Mouse (Mus musculus) heart, postnatal 0 days (tissue): ENCODE measurements around the gene Pcbp4.

Experiments
- CTCF ChIP-seq: IDR thresholded peaks from 2 replicates; pipeline ENCODE4 v1.5.1; 2016; ENCODE audit warnings: antibody characterized with exemption, control low read depth, low read depth
- EP300 ChIP-seq: IDR thresholded peaks from 2 replicates; pipeline ENCODE4 v1.6.1; 2016; ENCODE audit warnings: antibody characterized with exemption, low read depth

DNA sequence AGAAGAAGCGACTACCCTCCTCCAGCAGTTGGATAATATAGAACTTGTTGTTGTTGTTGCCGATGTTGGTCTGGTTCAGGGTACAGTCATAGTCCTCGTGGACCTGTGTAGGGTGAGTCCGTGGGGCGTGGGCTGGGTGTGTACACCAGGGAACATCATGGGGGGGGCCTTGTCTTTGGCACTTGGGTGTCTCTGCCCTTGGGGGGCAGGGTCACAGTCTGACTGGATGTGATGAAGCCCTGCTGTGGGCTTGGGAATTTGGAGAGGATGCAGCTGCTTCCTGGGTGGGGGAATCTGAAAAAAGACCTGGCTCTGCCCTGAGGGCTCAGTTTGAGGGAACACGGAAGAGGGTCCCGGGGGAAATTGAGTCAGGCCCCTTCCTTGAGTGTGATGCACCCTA is 22.0 kb downstream of the Pcbp4 start:
- TF ChIP-seq EP300 (no peak), CTCF (no peak)
